Mouse (Mus musculus): ENCODE measurements around the gene Ankrd44.

The Ankrd44 gene

DNA sequence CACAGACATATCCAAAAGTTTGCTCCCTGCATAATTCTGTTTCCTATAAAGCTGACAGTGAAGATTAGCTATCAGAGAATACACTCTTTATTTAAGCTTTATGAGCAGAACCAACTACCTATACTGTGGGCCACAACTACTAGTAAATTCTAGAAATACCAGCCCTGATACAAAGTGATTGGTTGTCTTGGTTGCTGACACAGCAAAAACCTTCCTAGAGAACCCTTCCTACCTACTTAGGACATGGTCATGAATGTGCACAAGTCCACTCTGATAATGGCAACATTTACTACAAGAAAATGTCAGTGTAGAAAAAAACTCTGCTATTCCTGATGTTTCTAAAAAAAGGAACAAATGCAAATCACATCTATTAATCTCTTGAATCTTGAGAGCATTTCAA lies 234.4 kb downstream of the Ankrd44 start:
- DNase-seq = no peak

DNA sequence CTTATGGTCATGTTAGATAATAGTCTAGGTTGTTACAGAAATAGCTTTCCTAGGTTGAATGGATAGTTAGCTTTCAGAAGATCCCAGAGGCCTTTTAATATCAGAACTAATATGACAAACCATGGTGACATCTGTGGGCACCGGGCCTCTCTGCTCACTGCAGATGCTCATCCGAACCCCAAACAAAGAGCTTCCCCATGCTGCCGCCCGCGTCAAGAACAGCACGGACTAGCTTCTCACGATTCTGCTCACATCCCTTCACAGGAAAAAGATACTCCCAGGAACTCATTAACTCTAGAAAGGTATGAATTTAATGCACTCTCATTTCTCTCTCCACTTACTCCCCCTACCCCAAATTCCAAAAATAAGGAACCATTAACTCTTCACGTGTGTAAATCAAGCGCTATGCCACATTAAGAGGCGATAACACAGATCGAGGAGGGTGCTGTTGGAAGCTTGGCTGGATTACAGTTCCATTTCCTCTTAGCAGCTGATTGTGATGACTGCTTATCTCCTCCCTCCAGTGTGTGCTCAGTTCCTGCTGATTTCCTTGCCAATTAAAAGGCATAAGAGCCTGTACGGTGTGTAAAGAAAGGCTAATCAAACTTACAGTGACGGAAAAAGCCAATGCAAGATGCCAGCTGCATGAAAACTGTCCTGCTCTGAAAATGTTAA lies 235.8 kb downstream of the Ankrd44 start:
- no peak for DNase-seq

DNA sequence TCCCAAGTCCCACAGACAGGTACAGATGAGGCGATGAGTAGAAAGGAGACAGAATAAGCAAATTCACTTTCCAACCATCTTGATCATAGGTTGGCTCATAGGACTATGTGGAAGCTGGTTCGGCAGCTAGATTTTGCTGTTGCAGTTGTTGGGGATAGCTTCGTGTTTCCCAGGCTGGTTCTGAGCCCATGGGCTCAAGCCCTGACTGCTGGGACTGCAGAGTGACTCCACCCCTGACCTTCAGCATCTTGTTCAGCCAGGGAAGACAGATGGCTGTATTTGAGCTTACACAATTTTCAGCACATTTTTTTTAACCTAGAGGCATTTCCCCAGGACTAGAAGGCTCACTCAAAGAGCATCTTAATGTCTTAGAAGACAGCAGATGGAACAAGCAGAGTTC lies 237.7 kb downstream of the Ankrd44 start:
- DNase-seq = no peak

DNA sequence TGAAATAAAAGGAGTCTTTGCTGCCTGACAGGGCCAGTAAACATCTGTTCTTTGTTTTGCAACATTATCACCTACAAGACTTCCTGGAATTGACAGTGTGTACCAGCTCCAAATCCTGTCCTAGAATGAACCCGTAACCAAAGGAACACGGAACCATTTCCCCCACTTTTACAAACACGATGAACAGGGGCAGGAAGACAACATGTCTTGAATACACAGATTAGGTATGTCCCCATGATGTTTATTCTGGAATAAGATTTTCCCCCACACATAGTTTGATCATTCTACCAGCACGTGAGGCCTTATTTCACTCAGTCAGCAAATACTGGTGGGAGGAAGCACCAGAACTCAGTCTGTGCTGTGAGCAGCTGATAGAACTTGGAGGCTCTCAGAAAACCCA lies 241.9 kb downstream of the Ankrd44 start:
- peak; percentile 27 for DNase-seq

DNA sequence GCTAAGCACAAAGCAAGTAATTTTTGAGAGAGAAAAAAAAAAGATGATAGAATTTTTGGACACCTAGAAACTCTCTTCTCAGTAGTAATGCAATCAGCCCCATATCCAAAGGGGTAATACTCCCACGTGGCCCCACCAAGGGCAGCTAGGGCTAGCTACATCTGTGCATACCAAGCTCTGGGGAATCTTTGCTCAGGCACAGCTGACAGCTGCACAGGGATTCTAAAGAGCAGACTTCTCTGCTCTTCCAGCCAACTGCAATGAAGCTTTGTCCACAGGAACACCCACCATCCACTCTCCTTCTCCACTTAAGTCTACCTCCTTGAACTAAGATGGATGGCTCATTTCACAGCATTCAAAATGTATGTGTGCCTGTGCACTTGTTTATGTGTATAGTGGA lies 246.6 kb downstream of the Ankrd44 start:
- no peak for DNase-seq

DNA sequence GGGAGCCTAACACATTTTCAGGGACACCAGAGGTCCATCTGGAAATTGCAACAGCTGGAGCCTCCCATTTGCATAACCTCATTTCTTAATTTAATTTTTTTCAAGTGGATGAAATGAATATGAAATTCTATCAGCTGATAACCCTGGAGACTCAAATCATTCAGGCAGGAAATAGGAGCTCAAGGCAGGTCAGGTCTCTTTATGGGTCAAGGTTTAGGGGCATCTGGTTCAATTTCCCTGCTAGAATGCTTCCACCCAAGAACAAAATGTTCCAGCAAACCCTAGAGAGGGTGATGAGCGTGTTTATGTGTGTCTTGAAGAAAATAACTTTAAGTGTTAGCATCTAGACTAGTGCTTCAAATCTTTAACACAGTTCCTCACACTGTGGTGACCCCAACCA lies 248.2 kb downstream of the Ankrd44 start:
- peak; percentile 30 for DNase-seq

DNA sequence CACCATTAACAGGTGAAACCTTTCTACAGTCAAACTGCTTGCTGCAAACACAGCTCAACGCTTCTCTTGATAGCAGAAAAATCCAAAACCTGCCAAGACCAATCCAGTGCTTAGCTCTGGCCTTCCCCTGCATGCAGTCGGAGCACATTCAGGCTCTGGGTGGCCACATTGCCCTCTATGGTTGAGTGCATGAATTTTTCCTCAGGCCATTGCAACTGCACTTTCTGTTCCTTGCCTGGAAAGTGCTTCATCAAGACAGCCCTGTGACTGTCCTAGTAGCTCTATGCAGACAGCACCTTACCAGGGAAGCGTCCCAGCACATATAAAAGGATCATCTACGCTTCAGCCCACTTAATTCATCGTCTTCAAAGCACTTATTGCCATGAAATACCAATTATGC lies 250.7 kb downstream of the Ankrd44 start:
- peak; percentile 45 for DNase-seq

DNA sequence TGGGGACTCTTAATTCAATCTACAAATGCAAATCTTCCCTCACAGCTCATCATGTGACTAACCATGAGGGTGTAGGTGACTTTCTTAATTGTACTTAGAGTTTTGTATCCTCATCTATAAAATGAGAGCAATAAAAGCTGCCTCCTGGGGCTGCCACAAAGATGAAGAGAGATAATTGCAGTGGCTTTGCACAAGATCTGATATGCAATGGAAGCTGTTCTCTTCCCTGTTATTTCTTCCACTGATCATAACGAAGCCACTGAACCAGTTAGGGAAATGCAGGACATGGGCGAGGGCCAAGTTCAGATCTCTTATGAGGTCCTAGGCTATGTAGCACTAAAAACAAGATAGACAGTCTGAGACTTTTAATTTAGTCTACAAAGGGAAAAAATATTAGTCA lies 258.2 kb downstream of the Ankrd44 start:
- DNase-seq = no peak

DNA sequence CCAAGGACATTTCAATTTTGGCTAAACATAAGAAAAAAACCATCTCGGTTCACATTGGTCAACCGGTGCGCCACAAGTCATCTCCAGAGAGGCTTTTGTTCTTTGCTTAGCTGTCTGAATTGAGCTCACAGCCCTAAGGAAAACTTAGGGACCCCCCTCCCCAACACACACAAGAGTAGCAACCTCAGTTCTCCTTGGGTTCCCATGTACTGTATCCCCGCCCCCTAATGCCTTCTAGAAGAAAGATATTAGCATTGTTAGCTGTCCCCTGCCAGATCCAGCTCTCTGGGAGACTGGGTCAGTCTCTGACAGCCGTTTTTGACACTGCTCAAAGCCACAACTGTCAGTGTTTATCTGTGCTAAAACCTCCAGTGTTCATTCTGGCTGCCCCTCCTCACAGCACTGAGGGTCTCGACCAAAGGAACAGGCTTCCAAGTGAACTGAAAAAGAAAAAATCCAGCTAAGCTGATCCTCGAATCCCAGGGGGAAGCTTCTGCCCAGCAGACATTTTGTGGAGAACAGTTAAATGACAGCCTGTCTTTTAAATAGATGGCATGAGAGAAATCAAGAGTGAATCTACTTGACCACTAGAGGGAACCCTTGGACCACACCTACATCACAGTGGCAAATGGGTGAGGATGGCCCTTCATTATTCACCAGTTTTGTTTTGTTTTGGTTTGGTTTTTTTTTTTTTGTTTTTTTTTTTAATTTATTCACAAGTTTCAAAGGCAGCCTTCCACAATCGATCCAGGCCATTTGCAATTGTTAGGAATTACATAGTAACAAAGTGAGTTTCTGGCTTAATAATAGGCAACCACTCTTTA lies 260.4 kb downstream of the Ankrd44 start:
- no peak for DNase-seq

DNA sequence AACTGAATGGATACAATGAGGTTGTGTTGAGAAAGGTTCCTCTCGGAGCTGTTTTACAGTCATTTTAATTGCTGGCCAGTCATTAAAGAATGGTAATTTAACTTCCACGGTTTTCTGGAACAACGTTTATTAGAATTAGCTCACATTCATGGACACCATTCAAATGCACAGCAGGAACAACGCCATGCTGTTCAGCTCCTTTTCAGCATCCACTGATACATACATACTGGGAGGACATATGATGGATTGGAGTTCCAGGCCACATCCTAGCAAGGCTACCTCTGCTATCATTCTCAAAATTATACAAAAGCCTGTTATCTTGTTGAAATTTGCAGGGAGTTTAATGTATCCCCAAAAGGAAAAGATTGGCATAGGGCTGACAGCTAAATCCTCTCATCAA lies 261.1 kb downstream of the Ankrd44 start:
- no peak for DNase-seq

DNA sequence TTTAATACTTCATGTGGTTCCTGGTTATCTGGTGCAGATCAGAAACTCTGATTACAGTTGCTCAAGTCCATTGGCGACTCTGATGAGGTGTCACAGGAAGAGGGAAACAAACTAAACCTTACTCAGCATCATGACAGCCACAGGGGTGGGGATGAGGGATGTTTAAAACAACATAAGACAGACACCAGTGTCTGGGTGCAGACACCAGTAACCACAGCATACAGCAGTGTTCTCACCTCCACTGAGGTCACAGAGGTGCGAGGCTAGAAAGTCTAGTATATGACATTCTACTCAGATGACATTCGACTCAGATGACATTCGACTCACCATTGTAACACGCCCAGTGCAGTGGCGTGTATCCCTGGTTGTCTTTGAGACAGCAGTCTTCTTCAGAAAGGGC lies 265.5 kb downstream of the Ankrd44 start:
- no peak for DNase-seq

DNA sequence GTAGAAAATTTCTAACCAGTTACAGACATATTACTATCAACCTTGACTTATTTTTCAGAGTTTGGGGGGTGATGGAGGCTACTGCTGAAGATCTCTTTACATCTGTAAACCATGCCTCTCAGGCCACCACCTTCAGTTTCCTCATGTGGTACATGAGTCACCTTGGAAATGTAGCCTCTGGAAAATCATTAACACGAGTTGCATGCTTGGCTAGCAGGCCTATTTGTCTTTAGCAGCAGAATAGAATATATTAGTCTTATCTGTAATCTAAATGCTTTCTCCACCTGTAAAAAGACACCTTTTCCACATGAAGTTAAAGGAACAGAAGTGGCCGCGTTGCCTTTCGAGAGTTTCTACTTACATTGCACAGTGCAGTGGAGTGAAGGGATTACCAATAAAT lies 267.6 kb downstream of the Ankrd44 start:
- DNase-seq = peak; percentile 69

DNA sequence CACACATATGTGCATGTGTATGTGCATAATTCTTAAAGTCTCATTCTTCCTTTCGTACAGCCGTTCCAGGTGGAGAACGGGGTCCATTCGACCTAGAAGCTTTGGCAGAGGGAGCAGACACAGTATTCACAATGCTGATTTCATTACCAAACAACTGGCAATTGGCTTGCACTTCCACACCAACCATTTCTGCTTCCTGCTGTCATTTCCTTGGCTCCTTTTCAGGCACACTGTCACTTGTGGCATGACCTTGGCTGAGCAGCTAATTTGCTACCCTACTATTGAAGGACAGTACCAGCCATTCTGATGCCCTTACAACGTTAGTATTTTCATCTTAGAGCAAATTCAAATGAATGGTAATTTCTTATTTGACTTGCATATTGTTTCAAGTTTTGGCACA lies 277.9 kb downstream of the Ankrd44 start:
- no peak for DNase-seq

DNA sequence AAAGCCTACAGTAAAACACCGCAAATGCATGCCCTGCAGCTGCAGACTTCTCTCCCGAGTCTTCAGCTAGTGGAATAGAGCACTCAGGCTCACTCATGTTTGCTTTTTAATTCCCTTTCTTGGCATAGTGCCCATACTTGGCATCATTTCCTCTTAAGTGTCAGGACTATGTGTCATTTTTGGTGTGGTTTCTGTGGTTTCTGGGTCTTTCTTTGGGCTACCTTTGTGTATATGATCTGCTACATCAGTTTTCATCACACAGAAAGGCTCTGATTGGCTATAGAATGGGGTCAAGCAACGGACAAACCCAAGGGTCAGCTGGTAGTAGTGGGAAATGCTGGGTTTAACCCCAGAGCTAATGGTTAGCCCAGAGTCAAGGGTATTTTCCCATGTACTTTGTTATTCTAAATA lies 278.8 kb downstream of the Ankrd44 start:
- no peak for DNase-seq

DNA sequence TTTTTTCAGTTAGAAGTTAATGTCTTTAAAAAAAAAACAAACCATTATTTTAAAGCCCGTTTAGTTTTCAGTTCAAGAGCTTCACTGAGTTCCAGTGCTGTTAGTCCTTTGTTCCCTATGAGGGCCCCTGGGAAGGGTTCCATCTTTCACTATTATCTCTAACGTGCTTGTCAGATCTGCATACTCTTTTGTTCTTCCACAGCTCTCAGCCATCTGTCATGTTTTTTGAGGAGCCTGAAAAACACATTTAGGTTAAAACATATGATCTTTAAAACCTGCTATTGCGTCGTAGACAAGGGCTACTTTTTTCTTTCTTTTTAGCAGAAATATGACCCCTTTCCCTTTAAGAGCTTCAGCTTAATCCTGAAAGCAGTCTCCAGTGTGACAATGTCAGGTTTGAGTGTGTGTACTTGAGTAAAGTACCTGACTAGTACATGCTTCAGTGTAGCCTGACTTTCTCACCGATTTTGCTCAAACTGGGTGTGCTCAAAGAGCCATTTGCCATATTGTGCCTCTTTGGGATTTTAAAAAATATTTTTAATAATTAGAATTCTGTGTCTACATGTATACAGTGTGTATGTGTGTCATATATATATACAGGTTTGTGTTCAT lies 285.9 kb downstream of the Ankrd44 start:
- no peak for DNase-seq

DNA sequence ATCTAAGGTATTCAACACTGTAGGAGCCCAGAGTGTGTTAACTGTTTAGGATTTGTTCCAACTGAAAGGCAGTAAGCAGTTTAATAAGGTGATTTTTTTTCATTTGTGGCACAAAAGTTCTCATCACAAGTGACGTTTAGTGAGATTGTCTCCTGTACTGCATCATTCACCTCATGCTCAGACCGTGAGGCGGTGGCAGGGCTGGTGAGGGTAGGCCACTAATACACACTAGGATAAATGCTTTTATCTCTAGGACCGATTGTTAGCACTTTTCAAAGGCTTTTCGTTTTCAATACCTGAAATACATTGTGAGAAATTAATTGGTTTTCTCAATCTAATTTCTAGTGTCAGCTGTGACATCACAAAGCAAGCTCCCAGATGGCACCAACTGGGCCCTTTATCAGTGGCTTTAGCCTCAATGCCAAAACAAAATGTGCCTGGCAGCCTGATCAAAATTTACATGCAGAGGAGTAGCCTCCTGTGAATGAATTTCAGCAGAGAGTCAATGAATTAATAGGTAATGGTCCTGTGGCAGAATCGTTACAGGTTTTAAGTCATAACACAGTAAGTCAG lies 286.6 kb downstream of the Ankrd44 start:
- DNase-seq = no peak

DNA sequence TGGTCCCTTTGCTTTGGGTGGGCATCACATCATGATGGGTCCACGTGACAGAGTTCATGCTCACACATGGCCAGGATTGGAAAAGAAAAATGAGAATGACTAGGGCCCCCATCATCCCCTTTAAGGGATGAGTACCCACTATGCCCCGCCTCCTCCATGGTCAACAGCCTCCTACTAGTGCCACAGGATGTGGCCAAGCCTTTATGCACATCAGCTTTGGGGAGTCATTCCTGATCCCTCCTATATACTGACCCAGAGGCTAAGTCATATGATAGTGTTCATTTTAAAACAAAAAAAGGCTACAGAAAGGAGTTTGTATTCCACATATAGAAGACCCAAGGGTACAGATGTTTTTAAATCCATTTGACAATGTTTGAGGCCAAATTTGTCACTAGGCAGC lies 287.1 kb downstream of the Ankrd44 start:
- no peak for DNase-seq

DNA sequence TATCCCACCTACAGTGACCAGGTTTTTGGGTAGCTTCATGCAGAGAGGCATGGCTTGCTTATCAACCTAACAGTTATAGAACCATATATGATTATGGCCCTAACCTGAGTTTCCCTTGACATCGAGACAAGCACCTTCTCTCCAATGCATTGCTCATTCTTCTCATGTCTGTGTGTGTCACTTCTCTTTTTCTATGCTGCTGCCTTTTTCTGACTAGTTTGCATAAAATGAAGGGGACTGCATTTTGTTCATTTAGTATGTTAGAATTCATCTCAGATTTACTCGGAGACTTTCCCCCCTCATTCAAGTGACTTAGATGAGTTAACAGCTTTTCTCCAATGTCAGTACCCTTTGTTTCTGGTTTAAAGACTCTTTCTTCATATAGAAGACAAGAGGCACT lies 288.8 kb downstream of the Ankrd44 start:
- no peak for DNase-seq

DNA sequence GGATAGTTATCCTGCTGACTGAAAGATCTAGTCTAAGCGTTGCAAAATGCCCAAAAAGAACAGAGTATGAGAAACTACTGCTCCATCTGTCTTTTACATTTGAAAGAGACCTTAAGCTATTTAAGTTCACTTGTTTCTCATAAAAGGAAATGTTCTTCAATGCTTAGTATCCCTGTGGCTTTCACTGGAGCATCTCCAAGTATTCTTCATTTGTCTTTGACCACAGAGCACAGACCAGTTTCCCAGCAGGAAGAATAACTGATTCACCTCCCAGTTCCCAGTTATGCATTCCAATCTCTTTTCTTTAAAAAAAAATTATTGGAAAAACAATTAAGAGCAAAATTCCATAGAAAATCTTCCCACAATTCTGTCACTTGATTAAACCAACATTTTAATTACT lies 297.1 kb downstream of the Ankrd44 start:
- DNase-seq = no peak

DNA sequence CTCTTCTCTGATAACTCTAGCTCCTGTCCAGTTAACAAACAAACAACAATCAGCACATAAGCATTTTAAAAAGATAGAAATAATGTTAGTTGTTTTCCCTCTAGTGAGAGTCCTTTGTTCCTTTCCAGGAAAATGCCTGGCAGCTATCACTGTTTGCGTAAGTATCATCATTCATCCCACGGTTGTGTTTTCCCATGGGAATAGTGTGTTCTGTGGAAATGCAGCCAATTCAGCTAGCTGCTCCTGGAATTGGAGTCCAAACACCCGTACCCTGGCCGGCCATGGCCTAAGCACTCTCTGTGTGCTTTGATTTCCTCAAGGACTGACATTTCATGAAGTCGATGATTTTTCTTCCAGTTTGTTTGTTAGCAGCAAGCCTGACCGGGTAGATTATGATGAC lies 311.2 kb downstream of the Ankrd44 start:
- no peak for DNase-seq

DNA sequence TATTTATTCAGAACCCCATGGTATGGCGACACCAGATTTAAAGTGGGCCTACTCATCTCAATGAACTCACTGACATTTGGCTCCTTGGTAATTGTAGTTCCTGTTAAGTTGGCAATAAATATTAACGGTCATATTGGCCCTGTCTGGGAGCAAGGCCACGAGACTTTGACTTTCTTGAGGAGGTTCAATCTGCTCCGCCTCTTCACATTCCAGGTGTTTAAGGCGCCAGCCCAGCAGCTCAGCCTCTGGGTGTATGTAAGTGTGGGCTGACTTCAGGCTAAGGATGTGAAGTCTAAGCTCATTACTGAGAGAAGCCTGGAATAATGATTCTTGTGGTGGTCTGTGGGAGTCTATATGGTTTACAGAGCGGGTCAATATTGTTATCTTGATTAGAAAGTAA lies 313.8 kb downstream of the Ankrd44 start:
- DNase-seq = no peak

DNA sequence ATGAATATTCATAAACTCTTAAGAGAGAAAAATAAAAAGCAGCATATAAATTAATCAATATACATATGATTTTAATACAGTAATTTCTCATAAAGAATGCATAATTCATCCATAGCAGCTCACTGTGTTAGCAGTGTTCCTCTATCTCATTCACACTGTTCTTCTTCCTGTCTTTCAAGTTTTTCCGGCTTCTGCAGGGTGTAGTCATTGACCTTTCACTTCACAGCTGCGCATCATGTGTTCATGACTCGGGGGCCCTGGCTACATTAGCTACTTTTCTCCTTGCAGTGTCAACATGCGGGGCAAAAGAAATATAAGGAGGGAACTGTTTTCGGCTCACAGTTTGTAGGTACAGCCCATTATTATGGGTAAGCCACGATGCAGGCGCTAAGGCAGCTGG lies 314.3 kb downstream of the Ankrd44 start:
- no peak for DNase-seq

DNA sequence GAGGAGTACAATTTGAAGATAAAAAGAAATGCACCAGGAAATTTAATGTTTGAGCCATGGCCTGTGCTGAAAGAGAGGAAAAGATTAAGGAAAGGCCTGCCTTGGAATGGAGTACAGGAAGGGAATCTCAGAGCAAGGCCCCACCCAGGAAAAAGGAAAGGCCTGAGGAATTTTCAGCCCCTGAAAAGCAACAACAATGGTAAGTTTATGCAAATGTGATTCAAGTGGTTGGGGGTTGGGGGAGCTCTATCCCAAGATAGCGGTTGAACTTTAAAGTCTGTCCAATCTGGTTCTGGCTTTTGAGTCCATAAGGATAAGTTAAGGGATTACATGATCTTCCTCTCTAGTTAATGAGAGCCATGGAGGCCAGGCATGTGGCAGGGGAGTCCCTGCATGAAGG lies 319.3 kb downstream of the Ankrd44 start:
- DNase-seq = no peak

DNA sequence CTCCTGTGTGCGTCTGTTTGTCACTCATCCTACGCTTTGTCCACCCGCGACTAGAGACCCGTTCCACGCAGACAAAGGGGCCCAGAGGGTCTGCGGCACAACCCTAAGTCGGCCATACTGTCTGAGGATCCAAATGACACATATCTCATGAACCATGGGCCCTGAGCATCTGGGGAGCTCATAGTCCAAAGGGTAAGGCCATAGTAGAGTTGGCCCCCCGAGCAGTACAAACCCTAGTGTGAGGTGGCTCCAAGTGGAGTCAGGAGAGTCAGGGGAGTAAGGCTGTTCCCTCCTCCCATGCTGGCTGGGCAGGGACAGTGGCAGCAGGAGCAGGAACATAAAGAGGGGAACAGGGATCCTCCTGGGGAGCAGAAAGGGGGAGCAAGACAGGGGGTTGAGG lies 324.5 kb downstream of the Ankrd44 start:
- DNase-seq = no peak

Data from kidney, adult 11 months (tissue).